Mouse (Mus musculus): ENCODE data around the gene Robo2.

DNA sequence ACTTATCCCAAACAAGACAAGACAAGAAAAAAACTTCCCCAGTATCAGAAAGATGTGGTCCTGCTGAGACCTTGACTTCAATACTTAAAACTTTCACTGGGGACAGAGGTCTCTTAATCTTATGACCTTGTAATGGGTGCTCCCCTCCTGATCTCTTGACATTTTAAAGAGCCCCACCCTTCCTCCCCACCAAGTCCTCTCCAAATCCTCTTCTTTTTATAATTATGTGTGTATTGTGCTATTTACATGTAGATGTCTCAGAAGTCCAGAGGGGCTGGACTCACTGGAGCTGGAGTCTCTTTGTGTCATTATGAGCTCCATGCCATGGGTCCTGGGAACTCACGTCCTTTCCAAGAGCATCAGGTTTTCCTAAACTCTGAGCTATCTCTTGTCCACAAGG, 275.4 kb downstream of the Robo2 start:
- TF ChIP-seq CTCF (IDR thresholded peaks at IDR 0.05; ENCODE audit: borderline replicate concordance, extremely low read depth, insufficient read depth, insufficient read length) (no peak), POLR2A (IDR thresholded peaks at IDR 0.05; ENCODE audit: borderline replicate concordance, extremely low read depth, insufficient read depth, insufficient read length, poor library complexity, severe bottlenecking) (no peak)

Data from brain, embryonic 14.5 days (tissue).